Mouse (Mus musculus) layer of hippocampus, postnatal 10 days (tissue): ENCODE data around the gene Eci1. TPM values are rescaled to one million over a fixed set of nuclear protein-coding genes. Genes with fewer than 3 reads are reported as not detected.

ENCODE experiments used
- total RNA-seq, 2 experiments: library from RNA; stranded (reverse); gene quantifications; 2 replicates each; pipeline ENCODE4 v1.2.3; 2021

Eci1 gene
- total RNA-seq, 2 experiments from 2014 or later = 19.2 to 21.1 TPM

Other genes with a start within 250 kb of the Eci1 start
- 10 to 100 TPM; 77.7 to 87.8 TPM for gene Tbc1d24, start 221.1 kb upstream of the Eci1 start, total RNA-seq
- 10 to 100 TPM; 13.5 to 14.4 TPM for gene Ntn3, start 217.1 kb upstream of the Eci1 start, total RNA-seq
- 10 to 100 TPM in 1 of 2 experiments, 1 to 10 TPM in 1; 9.1 to 13.0 TPM for gene Tedc2, start 205.8 kb upstream of the Eci1 start, total RNA-seq
- 1 to 10 TPM; 7.4 to 7.9 TPM for gene Ccnf, start 175.2 kb upstream of the Eci1 start, total RNA-seq
- 1 to 10 TPM; 1.5 to 1.7 TPM for gene Abca17, start 75.6 kb upstream of the Eci1 start, total RNA-seq
- gene Abca3, start 74.7 kb upstream of the Eci1 start, total RNA-seq = 100 to 1,000 TPM; 118 to 120 TPM
- gene Rnps1, start 12.1 kb upstream of the Eci1 start, total RNA-seq = 100 to 1,000 TPM; 166 TPM
- gene Dnase1l2, start 16.5 kb downstream of the Eci1 start, total RNA-seq = 1 to 10 TPM; 6.9 to 7.5 TPM
- 10 to 100 TPM; 30.0 to 33.3 TPM for gene E4f1, start 43.7 kb downstream of the Eci1 start, total RNA-seq
- gene Pgp, start 43.8 kb downstream of the Eci1 start, total RNA-seq = 10 to 100 TPM; 64.7 to 67.9 TPM
- gene Bricd5, start 47.2 kb downstream of the Eci1 start, total RNA-seq = 1 to 10 TPM in 1 of 2 experiments, under 1 TPM in 1; 0.87 to 1.8 TPM
- gene Mlst8, start 52.4 kb downstream of the Eci1 start, total RNA-seq = 10 to 100 TPM; 29.1 to 30.8 TPM
- gene Caskin1, start 62.0 kb downstream of the Eci1 start, total RNA-seq = 100 to 1,000 TPM; 170 to 175 TPM
- 100 to 1,000 TPM; 110 to 112 TPM for gene Traf7, start 101.3 kb downstream of the Eci1 start, total RNA-seq
- 10 to 100 TPM; 48.9 to 49.0 TPM for gene Rab26, start 107.6 kb downstream of the Eci1 start, total RNA-seq
- 10 to 100 TPM; 61.6 to 91.2 TPM for gene Pkd1, start 123.2 kb downstream of the Eci1 start, total RNA-seq
- gene Tsc2, start 206.0 kb downstream of the Eci1 start, total RNA-seq = 100 to 1,000 TPM; 171 to 176 TPM
- gene Nthl1, start 206.0 kb downstream of the Eci1 start, total RNA-seq = 1 to 10 TPM; 4.9 to 7.8 TPM
- gene Slc9a3r2, start 223.7 kb downstream of the Eci1 start, total RNA-seq = 10 to 100 TPM; 48.5 to 49.4 TPM
- 1 to 10 TPM; 1.3 to 1.6 TPM for gene Npw, start 231.8 kb downstream of the Eci1 start, total RNA-seq
- 10 to 100 TPM; 40.1 to 43.6 TPM for gene Zfp598, start 243.0 kb downstream of the Eci1 start, total RNA-seq